Mouse (Mus musculus) liver, embryonic 14.5 days (tissue): ENCODE data around the gene Zfp90. TPM values are rescaled to one million over a fixed set of nuclear protein-coding genes. Genes with fewer than 3 reads are reported as not detected.

ENCODE experiments used
- ATAC-seq: fragments of 200-750 bp; cut with Nextera tagmentation; 2 replicates; pipeline ENCODE4 v1.8.0; 2017; ENCODE audit warnings: moderate number of reproducible peaks, mild to moderate bottlenecking, moderate library complexity; ENCODE audit not compliant: insufficient read depth
- DNase-seq, 3 experiments: peaks; one replicate each; pipeline ENCODE4 v3.0.0-alpha.2; 2012 to 2013; ENCODE audit warnings: low read depth in 3 of 3, low spot score in 3 of 3
- H3K27ac ChIP-seq: fragments of 300-500 bp; sonication (generic); 2 replicates; pipeline ENCODE4 v1.5.1; 2014; ENCODE audit warnings: moderate library complexity, mild to moderate bottlenecking, control low read depth, inconsistent platforms
- H3K27me3 ChIP-seq: fragments of 300-500 bp; sonication (generic); 2 replicates; pipeline ENCODE4 v1.6.1; 2014; ENCODE audit warnings: mild to moderate bottlenecking, low read length, moderate library complexity; ENCODE audit not compliant: control insufficient read depth, insufficient read depth
- H3K36me3 ChIP-seq: fragments of 300-500 bp; sonication (generic); replicated peaks from 2 replicates; pipeline ENCODE4 v1.6.1; 2014; ENCODE audit warnings: low read depth; ENCODE audit not compliant: control insufficient read depth, insufficient read depth
- H3K4me1 ChIP-seq, 2 experiments: fragments of 200-500 bp in 1 of 2; fragments of 300-500 bp in 1 of 2; sonication (generic) in 1 of 2; replicated peaks; 2 replicates each; pipeline ENCODE4 v1.6.1; 2012 to 2014; ENCODE audit warnings: antibody characterized with exemption in 1 of 2, inconsistent platforms in 1 of 2, low read length in 1 of 2; ENCODE audit not compliant: control insufficient read depth in 2 of 2, insufficient read depth in 2 of 2
- H3K4me2 ChIP-seq: fragments of 300-500 bp; sonication (generic); 2 replicates; pipeline ENCODE4 v1.6.1; 2014; ENCODE audit warnings: low read depth, mild to moderate bottlenecking, control low read depth, moderate library complexity
- H3K4me3 ChIP-seq, 2 experiments: fragments of 200-500 bp in 1 of 2; fragments of 300-500 bp in 1 of 2; sonication (generic) in 1 of 2; 2 replicates each; pipeline ENCODE4 v1.5.1; 2012 to 2014; ENCODE audit warnings: low read depth in 2 of 2, low read length in 2 of 2, mild to moderate bottlenecking in 2 of 2, control low read depth in 1 of 2, inconsistent platforms in 1 of 2, moderate library complexity in 1 of 2; ENCODE audit not compliant: insufficient read depth in 1 of 2
- H3K9ac ChIP-seq: fragments of 300-500 bp; sonication (generic); replicated peaks from 2 replicates; pipeline ENCODE4 v1.6.1; 2014; ENCODE audit warnings: mild to moderate bottlenecking, control low read depth, moderate library complexity
- H3K9me3 ChIP-seq: fragments of 300-500 bp; sonication (generic); 2 replicates; pipeline ENCODE4 v1.6.1; 2016; ENCODE audit warnings: low read length, mixed read lengths; ENCODE audit not compliant: control insufficient read depth
- CTCF ChIP-seq: IDR thresholded peaks from 2 replicates; pipeline ENCODE4 v1.5.1; 2016; ENCODE audit warnings: antibody characterized with exemption, low read depth, control low read depth
- EP300 ChIP-seq: IDR thresholded peaks from 2 replicates; pipeline ENCODE4 v1.6.1; 2016; ENCODE audit warnings: antibody characterized with exemption, low read depth
- WGBS: fragments of 180-500 bp; shearing (Covaris S2); extraction: QIAGEN DNeasy Blood & Tissue Kit; methylation state at CpG from one replicate; pipeline ENCODE4 v1.1.7; 2014; ENCODE audit not compliant: insufficient replicate concordance; 5-methylcytosine and 5-hydroxymethylcytosine counted together
- polyA plus RNA-seq, 2 experiments: library from polyadenylated mRNA; depleted of rRNA in 1 of 2; stranded (reverse) in 1 of 2; unstranded in 1 of 2; fragments of >200 nt; fragmentation: Nextera tagmentation in 1 of 2; extraction: Ambion mirVana in 1 of 2; gene quantifications; 2 replicates each; pipeline versions ENCODE4 v1.2.1 to v1.2.3; 2012 to 2014

Zfp90 gene
- polyA plus RNA-seq, 2 experiments = 1.9 TPM

DNA sequence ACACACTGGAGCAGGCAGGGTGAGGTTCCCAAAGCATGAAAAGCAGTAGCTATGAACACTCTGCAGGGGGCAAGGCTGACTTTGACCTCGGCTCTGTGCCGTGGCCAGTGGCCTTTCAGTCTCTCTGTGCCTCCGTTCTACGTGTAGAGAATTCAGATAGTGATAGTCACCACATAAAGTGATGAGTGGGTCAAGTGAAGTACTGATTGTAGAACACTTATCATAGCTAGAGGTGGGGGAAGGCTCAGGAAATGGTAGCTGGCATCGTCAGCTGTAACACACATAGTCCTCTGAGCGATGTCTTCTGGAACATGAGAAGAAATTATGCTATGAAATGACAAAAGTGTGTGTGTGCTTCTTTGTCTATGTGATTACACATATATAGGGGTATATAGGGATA, 48.7 kb downstream of the Zfp90 start:
- WGBS = 71% methylated on average over 6 of the region's 6 CpGs
- peaks cover 0 to 8% of the 10 kb centered on the region in 2 experiments; a peak in 1 of 4 replicates for H3K4me1 ChIP-seq
- no peaks in the 10 kb centered on the region for H3K36me3 ChIP-seq
- ATAC-seq (no peak), DNase-seq (no peak)
- no peak overlapping the region for H3K4me2 ChIP-seq
- no peak overlapping the region for H3K27ac ChIP-seq
- H3K9me3 ChIP-seq = no peaks in the 10 kb centered on the region
- no peaks in the 10 kb centered on the region for H3K27me3 ChIP-seq
- TF ChIP-seq EP300 (no peak), CTCF (no peak)
- no peak overlapping the region for H3K9ac ChIP-seq
- H3K4me3 ChIP-seq = no peak overlapping the region

DNA sequence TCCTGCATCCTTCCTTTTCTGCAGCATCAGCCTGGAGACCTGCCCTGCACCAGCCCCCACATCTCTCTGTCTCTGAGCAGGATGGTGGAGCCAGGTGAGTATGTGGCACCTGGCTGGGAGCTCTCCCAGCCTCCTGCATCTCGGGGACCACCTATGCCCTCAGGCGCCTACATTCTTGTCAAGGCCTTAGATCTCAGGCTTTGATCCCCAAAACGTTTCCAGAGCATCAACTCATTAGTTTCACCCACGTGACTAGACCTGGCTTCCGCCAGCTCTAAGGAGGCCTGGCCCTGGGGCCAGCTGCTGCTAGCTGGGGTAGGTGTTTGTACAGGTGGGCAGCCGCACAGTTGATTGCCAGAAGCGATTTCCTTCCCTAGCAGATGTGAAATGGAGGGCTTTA, 54.4 kb downstream of the Zfp90 start:
- TF ChIP-seq CTCF (no peak), EP300 (no peak)
- ATAC-seq = no peak
- no peaks in the 10 kb centered on the region for H3K4me1 ChIP-seq
- H3K4me2 ChIP-seq = no peak overlapping the region
- H3K36me3 ChIP-seq = no peaks in the 10 kb centered on the region
- 42% methylated on average over 7 of the region's 7 CpGs for WGBS
- no peaks in the 10 kb centered on the region for H3K27me3 ChIP-seq
- H3K4me3 ChIP-seq = no peak overlapping the region
- no peaks in the 10 kb centered on the region for H3K9me3 ChIP-seq
- no peak overlapping the region for H3K27ac ChIP-seq
- DNase-seq = no peak
- H3K9ac ChIP-seq = no peak overlapping the region

DNA sequence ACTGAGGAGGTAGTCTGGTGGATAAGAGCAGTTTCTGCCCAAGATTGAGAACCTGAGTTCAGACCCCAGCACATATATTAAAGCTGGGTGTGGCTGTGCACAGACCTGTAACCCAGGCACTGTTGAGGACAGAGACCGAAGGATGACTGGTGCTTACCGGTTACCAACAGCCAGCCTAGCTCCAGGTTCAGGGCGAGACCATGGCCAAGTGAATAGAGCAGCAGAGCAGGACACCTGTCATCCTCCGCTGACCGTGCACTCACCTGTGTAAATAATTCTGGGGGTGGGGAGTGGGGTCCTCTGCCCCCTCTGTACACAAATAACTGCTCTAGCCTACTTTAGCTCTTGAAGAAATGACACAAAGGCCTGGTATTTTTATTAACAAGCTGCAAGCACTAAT, 58.9 kb downstream of the Zfp90 start:
- no peak for TF ChIP-seq CTCF
- no peak for TF ChIP-seq EP300
- Histone ChIP-seq H3K4me3 (no peak overlapping the region), H3K9ac (no peak overlapping the region), H3K9me3 (no peaks in the 10 kb centered on the region), H3K4me1 (no peaks in the 10 kb centered on the region), H3K27me3 (no peaks in the 10 kb centered on the region), H3K27ac (no peak overlapping the region), H3K4me2 (no peak overlapping the region), H3K36me3 (no peaks in the 10 kb centered on the region)
- ATAC-seq (no peak), DNase-seq (no peak)
- 70% methylated on average over 5 of the region's 5 CpGs for WGBS

Other genes with a start within 250 kb of the Zfp90 start
- 3.8 TPM in 2 replicates for gene Slc7a6, start 246.5 kb upstream of the Zfp90 start, polyA plus RNA-seq (2012; rRNA removed)
- 8.2 and 10.2 TPM in 2 replicates for gene Slc7a6, start 246.5 kb upstream of the Zfp90 start, polyA plus RNA-seq (2014; fragmentation: Nextera tagmentation; extraction: Ambion mirVana)
- 10.6 and 13.3 TPM in 2 replicates for gene Slc7a6os, start 204.4 kb upstream of the Zfp90 start, polyA plus RNA-seq (2012; rRNA removed)
- 8.9 and 10.2 TPM in 2 replicates for gene Slc7a6os, start 204.4 kb upstream of the Zfp90 start, polyA plus RNA-seq (2014; fragmentation: Nextera tagmentation; extraction: Ambion mirVana)
- 10.2 and 11.1 TPM in 2 replicates for gene Prmt7, start 204.4 kb upstream of the Zfp90 start, polyA plus RNA-seq (2012; rRNA removed)
- 19.1 and 21.2 TPM in 2 replicates for gene Prmt7, start 204.4 kb upstream of the Zfp90 start, polyA plus RNA-seq (2014; fragmentation: Nextera tagmentation; extraction: Ambion mirVana)
- 0.22 and 0.34 TPM in 2 replicates for gene Smpd3, start 77.3 kb upstream of the Zfp90 start, polyA plus RNA-seq (2012; rRNA removed)
- gene Smpd3, start 77.3 kb upstream of the Zfp90 start, polyA plus RNA-seq (2014; fragmentation: Nextera tagmentation; extraction: Ambion mirVana) = 0.34 and 0.38 TPM in 2 replicates
- gene 6030452D12Rik, start 85.2 kb downstream of the Zfp90 start, polyA plus RNA-seq (2012; rRNA removed) = not detected in 2 replicates
- not detected in 2 replicates for gene 6030452D12Rik, start 85.2 kb downstream of the Zfp90 start, polyA plus RNA-seq (2014; fragmentation: Nextera tagmentation; extraction: Ambion mirVana)
- gene Cdh3, start 95.6 kb downstream of the Zfp90 start, polyA plus RNA-seq (2012; rRNA removed) = 1.4 TPM in 2 replicates
- gene Cdh3, start 95.6 kb downstream of the Zfp90 start, polyA plus RNA-seq (2014; fragmentation: Nextera tagmentation; extraction: Ambion mirVana) = 0.60 and 0.62 TPM in 2 replicates
- gene Gm10073, start 158.1 kb downstream of the Zfp90 start, polyA plus RNA-seq (2012; rRNA removed) = 61.5 and 76.5 TPM in 2 replicates
- 8.8 and 12.3 TPM in 2 replicates for gene Gm10073, start 158.1 kb downstream of the Zfp90 start, polyA plus RNA-seq (2014; fragmentation: Nextera tagmentation; extraction: Ambion mirVana)
- 9.6 and 11.4 TPM in 2 replicates for gene Cdh1, start 188.0 kb downstream of the Zfp90 start, polyA plus RNA-seq (2012; rRNA removed)
- gene Cdh1, start 188.0 kb downstream of the Zfp90 start, polyA plus RNA-seq (2014; fragmentation: Nextera tagmentation; extraction: Ambion mirVana) = 13.7 and 14.8 TPM in 2 replicates